Mouse (Mus musculus) thymus, adult 2 months (tissue): Measurements from ENCODE around the gene Mef2c.

Source experiments
- CTCF ChIP-seq: fragments of 200-500 bp; IDR thresholded peaks from 2 replicates; pipeline ENCODE4 v1.5.1; 2012; ENCODE audit warnings: mild to moderate bottlenecking, control low read depth, low read length, moderate library complexity, borderline replicate concordance; ENCODE audit not compliant: control insufficient read depth, poor library complexity, insufficient read depth; ENCODE audit errors: extremely low read depth
- POLR2A ChIP-seq: fragments of 200-500 bp; IDR thresholded peaks from 2 replicates; pipeline ENCODE4 v1.6.1; 2012; ENCODE audit warnings: mild to moderate bottlenecking, low read length, control low read depth, moderate library complexity; ENCODE audit not compliant: control insufficient read depth, poor library complexity, insufficient read depth; ENCODE audit errors: extremely low read depth

DNA sequence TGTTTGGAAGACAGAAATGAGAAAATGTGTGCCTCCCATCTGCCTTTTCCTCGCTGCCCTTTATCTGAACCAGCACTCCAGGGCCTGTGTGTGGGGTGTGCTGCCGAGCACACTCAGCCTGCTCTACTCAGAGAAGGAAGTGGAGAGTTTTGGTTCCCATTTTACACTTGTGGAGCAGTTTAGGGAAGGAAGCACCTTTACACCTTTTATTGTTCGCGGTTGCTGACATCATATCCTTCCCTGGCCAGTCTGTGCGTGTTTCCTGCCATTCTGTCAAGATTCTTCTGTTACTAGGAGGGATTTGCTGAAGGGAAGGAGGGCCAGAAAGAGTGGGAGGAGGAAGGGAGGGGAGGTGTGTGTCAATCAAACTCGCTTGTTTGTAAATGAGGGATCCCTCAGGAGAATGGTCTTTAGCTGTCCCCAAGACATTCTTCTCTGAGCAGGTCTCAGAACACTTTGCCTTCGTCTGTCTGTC is 68.2 kb downstream of the Mef2c start:
- TF ChIP-seq CTCF (no peak), POLR2A (no peak)
